Mouse (Mus musculus) bone marrow, adult 2 months (tissue): ENCODE results near the gene Slc25a44.
"Not testable (repeated sequence)": the region's sequence is repeated elsewhere in the genome, so short reads cannot be mapped to it uniquely, and the experiment has no call there.

Source experiments
- CTCF ChIP-seq: fragments of 200-500 bp; IDR thresholded peaks from 2 replicates; pipeline ENCODE4 v1.5.1; 2011; ENCODE audit warnings: low read length, control low read depth; ENCODE audit not compliant: control insufficient read depth, insufficient read depth
- POLR2A ChIP-seq: fragments of 200-500 bp; IDR thresholded peaks from 2 replicates; pipeline ENCODE4 v1.6.1; 2011; ENCODE audit warnings: low read depth, mild to moderate bottlenecking, control low read depth, low read length, borderline replicate concordance; ENCODE audit not compliant: control insufficient read depth

DNA sequence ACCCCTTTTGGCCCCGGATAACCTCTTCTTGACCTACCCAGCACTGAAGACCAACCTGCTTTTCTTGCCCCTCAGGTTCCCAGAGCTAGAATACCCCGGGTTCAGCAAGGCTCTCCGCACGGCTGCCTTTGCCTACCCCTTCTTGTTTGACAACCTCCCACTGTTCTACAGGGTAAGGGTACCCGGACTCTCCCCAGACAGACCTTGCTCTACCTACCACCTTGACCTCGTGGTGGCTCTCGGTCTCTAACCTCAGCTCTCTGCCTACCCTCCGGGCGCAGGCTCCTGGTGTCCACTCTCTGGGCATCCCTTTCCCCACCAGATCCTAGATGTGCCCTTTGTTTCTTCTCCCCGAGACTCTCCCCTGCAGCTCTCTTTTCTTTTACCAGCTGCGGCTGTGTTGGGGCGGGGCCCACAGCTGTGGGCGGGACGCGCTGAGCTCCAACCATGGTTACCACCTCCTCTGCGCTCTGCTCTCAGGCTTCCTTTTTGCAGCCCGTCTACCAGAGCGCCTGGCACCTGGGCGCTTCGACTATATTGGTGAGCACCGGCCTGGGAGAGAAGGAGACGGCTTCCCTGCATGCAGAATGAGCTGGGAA, 58.0 kb downstream of the Slc25a44 start:
- not testable (repeated sequence) for TF ChIP-seq CTCF, POLR2A
